Mouse (Mus musculus): ENCODE measurements around the gene Zfp651. TPM values are rescaled to one million over a fixed set of nuclear protein-coding genes. Genes with fewer than 3 reads are reported as not detected.

Zfp651 gene
- polyA plus RNA-seq, 1 experiment from 2014 or later = 13.3 TPM

- H3K9me3 ChIP-seq = no peaks in the 10 kb centered on the region
- no peak for ATAC-seq (ENCODE audit: low FRiP score, low read depth)
- H3K9ac ChIP-seq (replicated peaks) = no peak overlapping the region
- WGBS = 94% methylated on average over 16 of the region's 16 CpGs
- H3K4me3 ChIP-seq = no peak overlapping the region
- H3K4me2 ChIP-seq (replicated peaks) = no peak overlapping the region
- H3K36me3 ChIP-seq = peaks cover 57% of the 10 kb centered on the region
- no peaks in the 10 kb centered on the region for H3K27me3 ChIP-seq
- H3K27ac ChIP-seq (replicated peaks) = no peak overlapping the region
- peaks cover 19% of the 10 kb centered on the region for H3K4me1 ChIP-seq
These were observed 6.2 kb downstream of the Zfp651 start for GRCm38 (mm10) chr9:121765166-121765855.

GRCm38 (mm10) chr9:121772412-121772811 is 13.3 kb downstream of the Zfp651 start:
- no peak overlapping the region for H3K4me2 ChIP-seq (replicated peaks)
- H3K9ac ChIP-seq (replicated peaks) = no peak overlapping the region
- H3K4me3 ChIP-seq = no peak overlapping the region
- H3K27me3 ChIP-seq = peaks cover 20% of the 10 kb centered on the region
- ATAC-seq (ENCODE audit: low FRiP score, low read depth) = no peak
- no peaks in the 10 kb centered on the region for H3K9me3 ChIP-seq
- no peaks in the 10 kb centered on the region for H3K4me1 ChIP-seq
- no peak overlapping the region for H3K27ac ChIP-seq (replicated peaks)
- 75% methylated on average over 5 of the region's 5 CpGs for WGBS
- H3K36me3 ChIP-seq = peaks cover 12% of the 10 kb centered on the region

GRCm38 (mm10) chr9:121775951-121776350 is 16.8 kb downstream of the Zfp651 start:
- ATAC-seq (ENCODE audit: low FRiP score, low read depth) = no peak
- 84% methylated on average over 10 of the region's 10 CpGs for WGBS

GRCm38 (mm10) chr9:121776511-121776910 is 17.4 kb downstream of the Zfp651 start:
- no peak overlapping the region for H3K9ac ChIP-seq (replicated peaks)
- 86% methylated on average over 7 of the region's 7 CpGs for WGBS
- H3K27ac ChIP-seq (replicated peaks) = no peak overlapping the region
- ATAC-seq (ENCODE audit: low FRiP score, low read depth) = no peak
- H3K9me3 ChIP-seq = no peaks in the 10 kb centered on the region
- H3K4me1 ChIP-seq = peaks cover 8% of the 10 kb centered on the region; the same call in 1 of the 2 replicates
- H3K4me2 ChIP-seq (replicated peaks) = no peak overlapping the region
- no peaks in the 10 kb centered on the region for H3K36me3 ChIP-seq
- H3K4me3 ChIP-seq = no peak overlapping the region
- peaks cover 49% of the 10 kb centered on the region for H3K27me3 ChIP-seq

More at GRCm38 (mm10) chr9:121775951-121776350, 16.8 kb downstream of the Zfp651 start:
- Histone ChIP-seq H3K9me3 (no peaks in the 10 kb centered on the region), H3K9ac (replicated peaks) (no peak overlapping the region), H3K4me2 (replicated peaks) (no peak overlapping the region), H3K27me3 (peaks cover 49% of the 10 kb centered on the region), H3K4me3 (no peak overlapping the region), H3K36me3 (no peaks in the 10 kb centered on the region), H3K4me1 (peaks cover 8% of the 10 kb centered on the region; the same call in 1 of the 2 replicates), H3K27ac (replicated peaks) (no peak overlapping the region)

DNA sequence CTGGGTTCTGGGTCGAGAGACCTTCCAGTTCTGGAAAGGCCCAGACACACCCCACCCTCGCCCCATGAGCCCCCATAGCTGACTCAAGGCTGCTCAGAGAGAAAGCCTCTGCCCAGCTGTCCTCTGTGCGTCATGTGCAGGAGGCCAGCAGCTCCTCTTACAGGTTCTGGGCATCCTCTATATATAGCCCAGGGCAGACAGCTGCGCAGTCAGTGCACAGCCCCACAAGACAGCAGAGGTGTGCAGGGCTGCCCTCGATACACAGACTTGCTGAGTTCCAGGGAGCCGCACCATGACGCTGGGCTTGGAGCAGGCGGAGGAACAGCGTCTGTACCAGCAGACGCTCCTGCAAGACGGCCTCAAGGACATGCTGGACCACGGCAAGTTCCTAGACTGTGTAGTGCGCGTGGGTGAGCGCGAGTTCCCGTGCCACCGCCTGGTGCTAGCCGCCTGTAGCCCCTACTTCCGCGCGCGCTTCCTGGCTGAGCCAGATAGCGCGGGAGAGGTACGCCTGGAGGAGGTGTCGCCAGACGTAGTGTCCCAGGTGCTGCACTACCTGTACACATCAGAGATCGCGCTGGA is 18.4 kb downstream of the Zfp651 start, which contains the start of gene Klhl40:
Gene Klhl40, plus strand, starts transcription at position 124 of the 582 bp plus-strand sequence.
- Histone ChIP-seq H3K4me1 (peaks cover 8% of the 10 kb centered on the region; the same call in 1 of the 2 replicates), H3K4me2 (replicated peaks) (peak within 1 kb of the TSS; percentile 50), H3K9me3 (no peaks in the 10 kb centered on the region), H3K27ac (replicated peaks) (no peak within 1 kb of the TSS), H3K4me3 (peak within 1 kb of the TSS; percentile 34), H3K27me3 (peaks cover 49% of the 10 kb centered on the region), H3K36me3 (no peaks in the 10 kb centered on the region), H3K9ac (replicated peaks) (no peak within 1 kb of the TSS)
- ATAC-seq (ENCODE audit: low FRiP score, low read depth) = no peak
- 22% methylated on average over 30 of the region's 30 CpGs for WGBS

- H3K27me3 ChIP-seq = peaks cover 49% of the 10 kb centered on the region
- no peaks in the 10 kb centered on the region for H3K9me3 ChIP-seq
- H3K4me3 ChIP-seq = peak overlapping the region; percentile 34
- no peak for ATAC-seq (ENCODE audit: low FRiP score, low read depth)
- no peak overlapping the region for H3K9ac ChIP-seq (replicated peaks)
- WGBS = 15% methylated on average over 54 of the region's 54 CpGs
- no peaks in the 10 kb centered on the region for H3K36me3 ChIP-seq
- no peak overlapping the region for H3K27ac ChIP-seq (replicated peaks)
- H3K4me2 ChIP-seq (replicated peaks) = peak overlapping the region; percentile 50
- peaks cover 8% of the 10 kb centered on the region; the same call in 1 of the 2 replicates for H3K4me1 ChIP-seq
These were observed 19.0 kb downstream of the Zfp651 start for GRCm38 (mm10) chr9:121778066-121778624.

DNA sequence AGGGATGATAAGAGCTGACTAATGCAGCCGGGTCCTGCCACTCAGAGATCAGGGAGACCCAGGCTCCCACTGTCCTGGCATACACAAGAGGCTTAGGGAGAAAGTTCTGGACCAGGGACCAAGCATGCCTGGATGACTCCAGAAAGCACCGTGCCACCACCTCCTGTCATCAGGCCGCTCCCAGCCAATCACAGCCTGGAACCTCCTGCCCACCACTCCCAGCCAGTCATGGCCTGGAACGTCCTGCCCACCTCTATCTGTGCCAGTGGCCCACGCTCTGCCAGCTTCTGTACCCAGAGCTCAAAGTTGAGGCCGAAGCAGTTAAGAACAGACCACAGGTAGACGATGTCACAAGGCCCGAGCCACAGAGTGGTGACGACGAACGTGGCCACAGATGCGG is 25.7 kb downstream of the Zfp651 start:
- WGBS = 88% methylated on average over 12 of the region's 12 CpGs

GRCm38 (mm10) chr9:121785261-121785660 is 26.1 kb downstream of the Zfp651 start:
- Histone ChIP-seq H3K4me3 (no peak overlapping the region), H3K27ac (replicated peaks) (no peak overlapping the region), H3K4me1 (no peaks in the 10 kb centered on the region), H3K9ac (replicated peaks) (no peak overlapping the region), H3K4me2 (replicated peaks) (no peak overlapping the region), H3K36me3 (no peaks in the 10 kb centered on the region), H3K27me3 (peaks cover 4% of the 10 kb centered on the region), H3K9me3 (no peaks in the 10 kb centered on the region)
- no peak for ATAC-seq (ENCODE audit: low FRiP score, low read depth)
- WGBS = 81% methylated on average over 8 of the region's 8 CpGs

More for the DNA sequence above, 25.7 kb downstream of the Zfp651 start:
- no peak for ATAC-seq (ENCODE audit: low FRiP score, low read depth)
- peaks cover 5% of the 10 kb centered on the region for H3K27me3 ChIP-seq
- no peaks in the 10 kb centered on the region for H3K4me1 ChIP-seq
- no peaks in the 10 kb centered on the region for H3K36me3 ChIP-seq
- no peak overlapping the region for H3K4me3 ChIP-seq
- no peak overlapping the region for H3K9ac ChIP-seq (replicated peaks)
- no peak overlapping the region for H3K4me2 ChIP-seq (replicated peaks)
- H3K27ac ChIP-seq (replicated peaks) = no peak overlapping the region
- H3K9me3 ChIP-seq = no peaks in the 10 kb centered on the region

- Histone ChIP-seq H3K27ac (replicated peaks) (no peak overlapping the region), H3K4me3 (no peak overlapping the region), H3K4me1 (no peaks in the 10 kb centered on the region), H3K4me2 (replicated peaks) (no peak overlapping the region), H3K9ac (replicated peaks) (no peak overlapping the region), H3K27me3 (peaks cover 6% of the 10 kb centered on the region), H3K9me3 (no peaks in the 10 kb centered on the region), H3K36me3 (no peaks in the 10 kb centered on the region)
- WGBS = 86% methylated on average over 2 of the region's 2 CpGs
- ATAC-seq (ENCODE audit: low FRiP score, low read depth) = no peak
These were observed 27.2 kb downstream of the Zfp651 start for GRCm38 (mm10) chr9:121786359-121786758.

DNA sequence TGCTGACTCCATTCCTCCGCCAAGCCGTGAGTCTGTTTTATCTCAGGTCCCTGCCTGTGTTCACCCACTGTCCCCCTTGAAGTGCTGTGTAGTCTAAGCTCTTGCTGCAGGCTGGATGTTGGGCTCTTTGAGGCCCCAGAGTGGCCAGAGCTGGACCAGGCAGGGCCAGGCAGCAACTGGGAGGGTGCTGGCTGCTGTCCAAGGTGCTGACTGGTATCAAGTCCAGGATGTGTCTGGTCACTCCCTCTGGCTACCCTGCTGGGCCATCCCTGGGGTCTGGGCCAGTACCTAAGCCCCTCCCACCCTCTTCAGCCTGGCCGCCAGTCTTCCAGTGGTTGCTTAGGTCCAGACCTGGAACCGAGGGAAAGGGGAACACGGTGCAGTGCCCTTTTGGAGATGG is 32.1 kb downstream of the Zfp651 start:
- no peak overlapping the region for H3K4me3 ChIP-seq
- H3K9me3 ChIP-seq = no peaks in the 10 kb centered on the region
- no peak overlapping the region for H3K27ac ChIP-seq (replicated peaks)
- no peaks in the 10 kb centered on the region for H3K36me3 ChIP-seq
- H3K4me1 ChIP-seq = 0 out of 2 replicates have a peak, but pooled peaks cover 6% of the 10 kb centered on the region
- 15% methylated on average over 5 of the region's 5 CpGs for WGBS
- H3K4me2 ChIP-seq (replicated peaks) = no peak overlapping the region
- H3K9ac ChIP-seq (replicated peaks) = no peak overlapping the region
- H3K27me3 ChIP-seq = peaks cover 17% of the 10 kb centered on the region
- ATAC-seq (ENCODE audit: low FRiP score, low read depth) = no peak

DNA sequence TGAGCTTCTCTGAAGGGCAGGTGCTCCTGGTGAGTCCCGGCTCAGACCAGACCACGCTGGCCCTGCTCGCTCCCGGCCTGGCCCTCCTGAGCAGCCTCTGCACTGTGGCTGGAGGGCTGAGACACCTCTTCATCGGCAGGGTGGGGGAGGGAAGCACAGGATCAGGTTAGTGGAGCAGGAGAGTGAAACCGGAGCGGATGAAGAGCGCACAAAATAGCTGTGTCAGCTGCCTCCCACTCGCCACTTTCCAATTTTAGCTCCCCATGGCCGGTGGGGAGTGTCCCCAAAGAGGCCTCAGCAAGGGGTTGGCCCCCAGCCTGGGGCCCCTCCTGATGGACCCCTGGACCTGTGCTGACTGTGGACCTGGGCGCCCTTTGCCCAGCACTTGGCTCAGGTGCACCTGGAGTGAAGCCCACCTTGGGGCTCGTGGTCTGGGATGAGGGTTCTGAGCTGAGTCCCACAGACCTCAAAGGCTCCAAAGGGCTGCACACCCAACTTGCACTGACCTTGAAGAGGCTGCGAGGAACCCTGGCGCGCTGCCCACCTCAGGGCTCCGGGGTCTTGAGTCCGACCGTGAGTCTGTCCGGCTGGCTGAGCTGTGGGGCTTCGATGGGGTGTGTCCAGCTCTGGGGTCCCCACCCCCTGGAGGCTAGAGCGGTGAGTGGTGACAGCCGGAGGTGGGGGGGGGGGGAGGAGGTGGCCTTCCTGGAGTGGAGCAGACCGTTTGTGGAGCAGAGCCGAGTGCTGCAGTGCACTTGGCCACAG is 32.8 kb downstream of the Zfp651 start, which contains the start of gene Hhatl:
Gene Hhatl, minus strand, starts transcription at position 751 of the 765 bp plus-strand sequence.
- 46% methylated on average over 23 of the region's 24 CpGs for WGBS
- Histone ChIP-seq H3K4me1 (0 out of 2 replicates have a peak, but pooled peaks cover 6% of the 10 kb centered on the region), H3K27me3 (peaks cover 17% of the 10 kb centered on the region), H3K27ac (replicated peaks) (no peak within 1 kb of the TSS), H3K4me3 (no peak within 1 kb of the TSS), H3K36me3 (no peaks in the 10 kb centered on the region), H3K4me2 (replicated peaks) (no peak within 1 kb of the TSS), H3K9ac (replicated peaks) (no peak within 1 kb of the TSS), H3K9me3 (no peaks in the 10 kb centered on the region)
- no peak for ATAC-seq (ENCODE audit: low FRiP score, low read depth)
